Mouse (Mus musculus) hindbrain, embryonic 13.5 days (tissue): Measurements from ENCODE around the gene Zscan4f. TPM values are rescaled to one million over a fixed set of nuclear protein-coding genes. Genes with fewer than 3 reads are reported as not detected.
"Not testable (repeated sequence)": the region's sequence is repeated elsewhere in the genome, so short reads cannot be mapped to it uniquely, and the experiment has no call there.

Source experiments
- ATAC-seq: fragments of 200-750 bp; cut with Nextera tagmentation; 2 replicates; pipeline ENCODE4 v1.8.0; 2017; ENCODE audit warnings: moderate TSS enrichment; ENCODE audit not compliant: low FRiP score
- H3K27ac ChIP-seq: fragments of 300-500 bp; sonication (generic); 2 replicates; pipeline ENCODE4 v1.5.1; 2015; ENCODE audit warnings: inconsistent platforms, mild to moderate bottlenecking, moderate library complexity
- H3K27me3 ChIP-seq: fragments of 300-500 bp; sonication (generic); 2 replicates; pipeline ENCODE4 v1.6.1; 2015; ENCODE audit warnings: mild to moderate bottlenecking, inconsistent platforms
- H3K36me3 ChIP-seq: fragments of 300-500 bp; sonication (generic); 2 replicates; pipeline ENCODE4 v1.6.1; 2015; ENCODE audit warnings: mild to moderate bottlenecking, inconsistent platforms
- H3K4me1 ChIP-seq: fragments of 300-500 bp; sonication (generic); replicated peaks from 2 replicates; pipeline ENCODE4 v1.6.1; 2015; ENCODE audit warnings: inconsistent platforms
- H3K4me2 ChIP-seq: fragments of 300-500 bp; sonication (generic); 2 replicates; pipeline ENCODE4 v1.6.1; 2015; ENCODE audit warnings: inconsistent platforms, mild to moderate bottlenecking, moderate library complexity
- H3K4me3 ChIP-seq: fragments of 300-500 bp; sonication (generic); 2 replicates; pipeline ENCODE4 v1.5.1; 2015; ENCODE audit warnings: mild to moderate bottlenecking, inconsistent platforms
- H3K9ac ChIP-seq: fragments of 300-500 bp; sonication (generic); 2 replicates; pipeline ENCODE4 v1.6.1; 2015; ENCODE audit warnings: mild to moderate bottlenecking, inconsistent platforms
- H3K9me3 ChIP-seq: fragments of 300-500 bp; sonication (generic); 2 replicates; pipeline ENCODE4 v1.6.1; 2016; ENCODE audit warnings: inconsistent platforms
- WGBS: fragments of 180-500 bp; shearing (Covaris S2); methylation state at CpG from one replicate; pipeline ENCODE4 v1.1.7; 2015; 5-methylcytosine and 5-hydroxymethylcytosine counted together
- microRNA-seq: library from miRNA; unstranded; fragments of <30 nt; microRNA quantifications from one replicate; pipeline ENCODE4, GENCODE M21; 2016
- polyA plus RNA-seq: library from polyadenylated mRNA; unstranded; fragments of >200 nt; fragmentation: Nextera tagmentation; extraction: Ambion mirVana; gene quantifications from 2 replicates; pipeline ENCODE4 v1.2.1, GENCODE M21; 2015

Gene Zscan4f
- not detected in 2 replicates for polyA plus RNA-seq

DNA sequence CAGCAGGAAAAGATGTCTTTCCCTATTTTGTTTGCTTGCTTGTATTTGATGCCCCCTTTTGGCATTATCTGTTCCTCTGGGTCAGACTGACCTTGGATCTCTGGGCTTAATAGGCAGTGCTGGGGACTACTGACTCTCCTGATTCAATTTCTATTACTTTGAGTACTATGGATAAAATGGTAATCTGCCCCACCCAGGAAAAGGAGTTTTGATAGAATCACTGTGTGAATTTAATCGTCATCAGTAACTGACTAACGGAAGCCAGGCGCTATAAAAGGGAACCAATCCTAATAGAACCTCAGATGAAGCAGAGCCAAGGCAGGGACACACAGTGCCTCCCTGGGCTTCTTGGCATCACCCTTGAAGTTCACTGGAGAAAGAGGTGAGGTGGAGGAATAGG is at the start of gene Zscan4f:
Gene Zscan4f (plus strand): TSS at position 301 of the 400 bp plus-strand sequence.
- not testable (repeated sequence) for H3K4me1 ChIP-seq, H3K27me3 ChIP-seq, H3K27ac ChIP-seq, H3K36me3 ChIP-seq, H3K9me3 ChIP-seq, ATAC-seq, H3K4me3 ChIP-seq, H3K4me2 ChIP-seq, H3K9ac ChIP-seq
- 85% methylated on average over 3 of the region's 3 CpGs for WGBS

DNA sequence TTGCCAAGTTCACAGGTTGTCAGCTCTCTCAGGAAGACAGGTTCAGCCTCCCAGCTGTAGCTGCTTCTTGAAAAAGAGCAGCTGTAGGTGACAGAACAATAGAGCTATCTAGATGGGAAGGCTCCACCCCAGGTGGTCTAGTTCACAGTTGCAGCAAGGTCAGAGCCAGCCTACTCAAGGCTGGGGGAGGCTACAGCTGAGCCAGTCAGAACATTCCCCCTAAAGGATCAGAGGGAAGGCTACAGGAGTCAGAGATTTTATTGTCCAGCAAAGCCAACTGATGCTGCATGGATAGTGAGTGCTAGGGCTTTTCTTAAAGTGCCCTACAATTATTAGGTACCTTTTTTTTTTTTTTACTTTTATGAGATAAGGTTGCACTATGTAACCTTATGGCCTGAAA is 13.1 kb upstream of the Zscan4f start:
- H3K4me2 ChIP-seq, H3K27ac ChIP-seq, ATAC-seq, H3K4me3 ChIP-seq, H3K4me1 ChIP-seq, H3K9me3 ChIP-seq, H3K27me3 ChIP-seq, H3K9ac ChIP-seq, H3K36me3 ChIP-seq: not testable (repeated sequence)

Small RNA genes within 50 kb of the gene (microRNA-seq; reads per million reads assigned to microRNA genes)
- not detected for gene Gm23087

Other genes starting within 250 kb of the Zscan4f start
- not detected in 2 replicates for gene Zscan4d, start 231.8 kb upstream of the Zscan4f start, polyA plus RNA-seq
- not detected in 2 replicates for gene Zscan4e, start 87.2 kb upstream of the Zscan4f start, polyA plus RNA-seq
- gene Zscan4-ps2, start 116.4 kb downstream of the Zscan4f start, polyA plus RNA-seq, result not detected in 2 replicates
- not detected in 2 replicates for gene Zscan4-ps3, start 211.4 kb downstream of the Zscan4f start, polyA plus RNA-seq